Comparison of ENCODE assay signal across 15 mouse cellular contexts in the genomic region with DNA sequence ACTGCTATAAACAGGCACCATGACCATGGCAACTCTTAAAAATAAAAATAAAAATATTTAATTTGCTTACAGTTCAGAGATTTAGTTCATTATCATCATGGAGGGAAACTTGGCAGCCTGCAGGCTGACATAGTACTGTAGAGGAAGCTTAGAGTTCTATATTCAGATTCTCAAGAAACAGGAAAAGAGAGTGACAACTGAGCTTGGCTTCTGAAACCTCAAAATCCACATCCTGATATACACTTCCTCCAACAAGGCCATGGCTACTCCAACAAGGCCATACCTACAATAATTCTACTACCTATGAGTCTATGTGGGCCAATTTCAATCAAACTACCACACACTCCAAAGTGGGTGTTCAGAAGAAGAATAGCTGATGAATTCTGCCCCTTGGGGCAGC.
"Had no signal": no experiment of that assay in that cellular context is flagged by ENCODE, and none has a peak within 500 bp of the region (broad histone marks: within the 10 kb centered on the region; RNA-seq: fewer than 3 reads in every experiment).

No protein-coding gene starts in this region.

- H3K27ac ChIP-seq: limb, embryonic 12.5 days; liver, embryonic 14.5 days; midbrain, embryonic 15.5 days; neural tube, embryonic 12.5 days had no signal

- H3K36me3 ChIP-seq: limb, embryonic 12.5 days; midbrain, embryonic 15.5 days; neural tube, embryonic 12.5 days had no signal

- H3K9ac ChIP-seq: limb, embryonic 12.5 days; liver, embryonic 14.5 days; lung, embryonic 14.5 days; midbrain, embryonic 15.5 days; neural tube, embryonic 12.5 days had no signal

- H3K4me3 ChIP-seq: limb, embryonic 12.5 days; megakaryocyte, embryonic 14.5 days; midbrain, embryonic 15.5 days; neural tube, embryonic 12.5 days had no signal

- H3K4me2 ChIP-seq: limb, embryonic 12.5 days; lung, embryonic 14.5 days; midbrain, embryonic 11.5 days; midbrain, embryonic 15.5 days; neural tube, embryonic 12.5 days had no signal

- H3K4me1 ChIP-seq: limb, embryonic 12.5 days; midbrain, embryonic 15.5 days; neural tube, embryonic 12.5 days had no signal

- DNase-seq: kidney, adult 8-10 months; kidney, postnatal 25 days; liver; lung, embryonic 14.5 days; lung, postnatal 10 days; right cerebral cortex, postnatal 4 days; spleen, adult 18-20 months; thymus, adult 2 months; thymus, postnatal 25 days had no signal

- H3K27me3 ChIP-seq: limb, embryonic 12.5 days; megakaryocyte, embryonic 14.5 days; midbrain, embryonic 15.5 days; neural tube, embryonic 12.5 days had no signal

- ATAC-seq: midbrain, embryonic 15.5 days had no signal

- H3K9me3 ChIP-seq: limb, embryonic 12.5 days; midbrain, embryonic 15.5 days; neural tube, embryonic 12.5 days had no signal
